Mouse (Mus musculus) ES-E14 (cell line): ENCODE measurements around the gene Fam160a2. TPM values are rescaled to one million over a fixed set of nuclear protein-coding genes. Genes with fewer than 3 reads are reported as not detected.

ENCODE experiments used
- DNase-seq: peaks from one replicate; pipeline ENCODE4 v3.0.0-alpha.2; 2013; ENCODE audit warnings: low read depth, low spot score
- H3K27ac ChIP-seq: 2 replicates; pipeline ENCODE4 v1.5.1; 2012; ENCODE audit warnings: low read depth, mild to moderate bottlenecking, low read length, moderate library complexity, mixed read lengths; ENCODE audit not compliant: poor library complexity, insufficient read depth, severe bottlenecking
- H3K36me3 ChIP-seq: 2 replicates; pipeline ENCODE4 v1.6.1; 2012; ENCODE audit warnings: mild to moderate bottlenecking, low read length, moderate library complexity, mixed read lengths; ENCODE audit not compliant: control insufficient read depth, poor library complexity, insufficient read depth, severe bottlenecking
- H3K4me1 ChIP-seq, 2 experiments: fragments of 150-350 bp in 1 of 2; sonication (generic) in 1 of 2; 2 replicates each; pipeline ENCODE4 v1.6.1; 2012; ENCODE audit warnings: low read length in 2 of 2, mild to moderate bottlenecking in 1 of 2, mixed read lengths in 1 of 2; ENCODE audit not compliant: control insufficient read depth in 2 of 2, insufficient read depth in 2 of 2, poor library complexity in 1 of 2
- H3K4me3 ChIP-seq, 2 experiments: fragments of 150-350 bp in 1 of 2; sonication (generic) in 1 of 2; 2 replicates each; pipeline ENCODE4 v1.5.1; 2012; ENCODE audit warnings: low read length in 2 of 2, low read depth in 1 of 2, mild to moderate bottlenecking in 1 of 2, mixed read lengths in 1 of 2; ENCODE audit not compliant: insufficient read depth in 1 of 2, poor library complexity in 1 of 2, severe bottlenecking in 1 of 2
- H3K9ac ChIP-seq: 2 replicates; pipeline ENCODE4 v1.6.1; 2012; ENCODE audit warnings: low read depth, mild to moderate bottlenecking, low read length, mixed read lengths; ENCODE audit not compliant: poor library complexity, insufficient read depth, severe bottlenecking
- H3K9me3 ChIP-seq: fragments of 150-350 bp; sonication (generic); 2 replicates; pipeline ENCODE4 v1.6.1; 2012; ENCODE audit warnings: low read depth, mild to moderate bottlenecking, low read length; ENCODE audit not compliant: control insufficient read depth, insufficient read depth
- CHD2 ChIP-seq: IDR thresholded peaks from 2 replicates; pipeline ENCODE4 v1.6.1; 2014; ENCODE audit warnings: mild to moderate bottlenecking, low read depth, low read length, inconsistent platforms
- HCFC1 ChIP-seq: IDR thresholded peaks from 2 replicates; pipeline ENCODE4 v1.6.1; 2012; ENCODE audit warnings: low read length, inconsistent platforms, borderline replicate concordance; ENCODE audit not compliant: insufficient read depth
- MAFK ChIP-seq: IDR thresholded peaks from 2 replicates; pipeline ENCODE4 v1.6.1; 2014; ENCODE audit warnings: mild to moderate bottlenecking, low read depth, low read length, inconsistent platforms; ENCODE audit not compliant: insufficient read depth
- ZC3H11A ChIP-seq: IDR thresholded peaks from 2 replicates; pipeline ENCODE4 v1.6.1; 2012; ENCODE audit warnings: low read depth, mild to moderate bottlenecking, inconsistent platforms, low read length, borderline replicate concordance
- ZNF384 ChIP-seq: IDR thresholded peaks from 2 replicates; pipeline ENCODE4 v1.6.1; 2012; ENCODE audit warnings: low read depth, low read length, inconsistent platforms
- in situ Hi-C, 2 experiments: fragments of 600-800 bp; cut with MboI; formaldehyde crosslinking; loops; one replicate each; pipeline ENCODE4 v1.15.1; 2025; ENCODE audit warnings: low sequenced_read_pairs in 2 of 2, inconsistent platforms in 1 of 2; ENCODE audit not compliant: unreplicated experiment in 2 of 2
- total RNA-seq: library from RNA; depleted of rRNA; stranded (reverse); fragments of 300-350 nt; gene quantifications from 2 replicates; pipeline ENCODE4 v1.2.3, GENCODE M21; 2012

Fam160a2 gene
- total RNA-seq, 1 experiment, result 29.9 TPM

- Histone ChIP-seq H3K4me1 (no peaks in the 10 kb centered on the region), H3K27ac (no peak overlapping the region), H3K4me3 (no peak overlapping the region), H3K9ac (no peak overlapping the region), H3K36me3 (peaks cover 27% of the 10 kb centered on the region), H3K9me3 (no peaks in the 10 kb centered on the region)
- in situ Hi-C loops, result loop anchor here in 1 of 2 experiments (10.0 kb wide), 1 partner anchor 65 kb away; no protein-coding TSS in a partner anchor
- TF ChIP-seq HCFC1 (no peak), ZC3H11A (no peak), ZNF384 (no peak), CHD2 (no peak)
- DNase-seq, result no peak
These were observed 9.6 kb downstream of the Fam160a2 start for GRCm38 (mm10) chr7:105390236-105390635.

- H3K36me3 ChIP-seq, result peaks cover 42% of the 10 kb centered on the region
- no peaks in the 10 kb centered on the region for H3K4me1 ChIP-seq
- no peak overlapping the region for H3K9ac ChIP-seq
- no peak for DNase-seq
- in situ Hi-C loops, result no loop called here
- TF ChIP-seq CHD2 (no peak), MAFK (no peak), HCFC1 (no peak), ZNF384 (no peak), ZC3H11A (no peak)
- H3K4me3 ChIP-seq, result no peak overlapping the region
- no peak overlapping the region for H3K27ac ChIP-seq
- H3K9me3 ChIP-seq, result no peaks in the 10 kb centered on the region
These were observed 12.2 kb downstream of the Fam160a2 start for GRCm38 (mm10) chr7:105387696-105388095.

- no peak for DNase-seq
These were observed 19.5 kb downstream of the Fam160a2 start for GRCm38 (mm10) chr7:105380329-105380728.

GRCm38 (mm10) chr7:105374866-105375265 is 25.0 kb downstream of the Fam160a2 start, which contains the start of gene Gm5901:
Gene Gm5901, plus strand, starts transcription at chr7:105375038.
- TF ChIP-seq CHD2 (no peak), ZC3H11A (no peak), HCFC1 (no peak), ZNF384 (no peak), MAFK (no peak)
- H3K36me3 ChIP-seq, result peaks cover 21% of the 10 kb centered on the region

More at GRCm38 (mm10) chr7:105380329-105380728, 19.5 kb downstream of the Fam160a2 start:
- Histone ChIP-seq H3K9me3 (no peaks in the 10 kb centered on the region), H3K4me3 (no peak overlapping the region), H3K9ac (no peak overlapping the region), H3K27ac (no peak overlapping the region), H3K4me1 (no peaks in the 10 kb centered on the region; a peak in 1 of 4 replicates), H3K36me3 (peaks cover 40% of the 10 kb centered on the region)
- TF ChIP-seq ZC3H11A, result no peak
- TF ChIP-seq CHD2, result no peak
- no peak for TF ChIP-seq HCFC1
- no peak for TF ChIP-seq ZNF384
- no peak for TF ChIP-seq MAFK
- in situ Hi-C loops, result no loop called here

GRCm38 (mm10) chr7:105373976-105374375 is 25.9 kb downstream of the Fam160a2 start:
- Histone ChIP-seq H3K27ac (no peak overlapping the region), H3K36me3 (peaks cover 21% of the 10 kb centered on the region), H3K4me1 (no peaks in the 10 kb centered on the region), H3K9ac (no peak overlapping the region), H3K4me3 (no peak overlapping the region), H3K9me3 (no peaks in the 10 kb centered on the region)
- TF ChIP-seq CHD2 (no peak), HCFC1 (no peak), ZC3H11A (no peak), MAFK (no peak), ZNF384 (no peak)
- in situ Hi-C loops, result no loop called here
- no peak for DNase-seq

More at GRCm38 (mm10) chr7:105374866-105375265, 25.0 kb downstream of the Fam160a2 start, which contains the start of gene Gm5901:
- no peak for DNase-seq
- in situ Hi-C loops, result no loop called here
- H3K27ac ChIP-seq, result no peak within 1 kb of the TSS
- no peaks in the 10 kb centered on the region for H3K9me3 ChIP-seq
- H3K4me3 ChIP-seq, result no peak within 1 kb of the TSS
- H3K9ac ChIP-seq, result no peak within 1 kb of the TSS
- no peaks in the 10 kb centered on the region for H3K4me1 ChIP-seq
